Mouse (Mus musculus): ENCODE measurements around the gene Prep.
A peak's percentile ranks its signal among the peaks of the same experiment; 100 is the strongest.

- TF ChIP-seq CTCF (IDR thresholded peaks at IDR 0.05; ENCODE audit: control insufficient read depth, insufficient read depth, insufficient replicate concordance, low read depth, low read length): peak; percentile 36; the same call in 1 of the 2 replicates
- TF ChIP-seq POLR2A (IDR thresholded peaks at IDR 0.05; ENCODE audit: control insufficient read depth, low read depth, low read length): no peak
These were observed 47.5 kb downstream of the Prep start for GRCm38 (mm10) chr10:45114462-45114861.

Data from testis, adult 2 months (tissue).